Mouse (Mus musculus) v-Abl transformed pro-B cells (cell line): ENCODE data around the gene Vps18.

Source experiments
- in situ Hi-C, 2 experiments: fragments of 400-800 bp; cut with MboI; formaldehyde crosslinking; loops; one replicate each; pipeline ENCODE4 v1.15.1; 2025; ENCODE audit not compliant: unreplicated experiment in 2 of 2

Vps18 gene

GRCm38 (mm10) chr2:119287372-119287771 is 1.2 kb upstream of the Vps18 start:
- in situ Hi-C loops = loop anchor here (5.0 kb wide), 2 partner anchors 35 to 250 kb away; no protein-coding TSS in a partner anchor

- in situ Hi-C loops = loop anchor here (5.0 kb wide), 2 partner anchors 37 to 252 kb away; no protein-coding TSS in a partner anchor
Measured at GRCm38 (mm10) chr2:119289014-119289416, 475 bp downstream of the Vps18 start.

- in situ Hi-C loops = loop anchor here in 1 of 2 experiments (10.0 kb wide), 1 partner anchor 223 kb away; no protein-coding TSS in a partner anchor
Measured at GRCm38 (mm10) chr2:119292281-119292680, 3.7 kb downstream of the Vps18 start.

- in situ Hi-C loops = loop anchor here in 1 of 2 experiments (10.0 kb wide), 1 partner anchor 222 kb away; no protein-coding TSS in a partner anchor
Measured at GRCm38 (mm10) chr2:119292852-119293251, 4.3 kb downstream of the Vps18 start.

GRCm38 (mm10) chr2:119293311-119293710 is 4.8 kb downstream of the Vps18 start:
- in situ Hi-C loops = loop anchor here in 1 of 2 experiments (10.0 kb wide), 1 partner anchor 221 kb away; no protein-coding TSS in a partner anchor

GRCm38 (mm10) chr2:119293776-119294390 is 5.3 kb downstream of the Vps18 start:
- in situ Hi-C loops = loop anchor here in 1 of 2 experiments (10.0 kb wide), 1 partner anchor 221 kb away; no protein-coding TSS in a partner anchor

GRCm38 (mm10) chr2:119294411-119294810 is 5.9 kb downstream of the Vps18 start:
- in situ Hi-C loops = loop anchor here in 1 of 2 experiments (10.0 kb wide), 1 partner anchor 220 kb away; no protein-coding TSS in a partner anchor

GRCm38 (mm10) chr2:119296756-119297155 is 8.2 kb downstream of the Vps18 start:
- in situ Hi-C loops = loop anchor here (5.0 to 10.0 kb wide), 3 partner anchors 131 to 218 kb away; no protein-coding TSS in a partner anchor

GRCm38 (mm10) chr2:119297506-119297905 is 9.0 kb downstream of the Vps18 start:
- in situ Hi-C loops = loop anchor here (5.0 to 10.0 kb wide), 3 partner anchors 130 to 217 kb away; no protein-coding TSS in a partner anchor

- in situ Hi-C loops = loop anchor here (5.0 to 10.0 kb wide), 3 partner anchors 129 to 216 kb away; no protein-coding TSS in a partner anchor
Measured at GRCm38 (mm10) chr2:119298330-119298729, 9.8 kb downstream of the Vps18 start.

- in situ Hi-C loops = loop anchor here (5.0 to 10.0 kb wide), 3 partner anchors 128 to 216 kb away; no protein-coding TSS in a partner anchor
Measured at GRCm38 (mm10) chr2:119298839-119299238, 10.3 kb downstream of the Vps18 start.

- in situ Hi-C loops = loop anchor here (5.0 to 10.0 kb wide), 4 partner anchors 37 to 215 kb away; no protein-coding TSS in a partner anchor
Measured at GRCm38 (mm10) chr2:119299981-119300818, 11.7 kb downstream of the Vps18 start.

- in situ Hi-C loops = loop anchor here (5.0 kb wide), 1 partner anchor 36 kb away; no protein-coding TSS in a partner anchor
Measured at GRCm38 (mm10) chr2:119300819-119301493, 12.4 kb downstream of the Vps18 start.

- in situ Hi-C loops = loop anchor here (5.0 kb wide), 1 partner anchor 34 kb away; no protein-coding TSS in a partner anchor
Measured at GRCm38 (mm10) chr2:119302876-119303275, 14.3 kb downstream of the Vps18 start.

- in situ Hi-C loops = loop anchor here (5.0 kb wide), 1 partner anchor 33 kb away; no protein-coding TSS in a partner anchor
Measured at GRCm38 (mm10) chr2:119304391-119304790, 15.9 kb downstream of the Vps18 start.

- in situ Hi-C loops = loop anchor here (5.0 kb wide), 1 partner anchor 32 kb away; no protein-coding TSS in a partner anchor
Measured at GRCm38 (mm10) chr2:119304798-119305208, 16.3 kb downstream of the Vps18 start.

GRCm38 (mm10) chr2:119311544-119311943 is 23.0 kb downstream of the Vps18 start:
- in situ Hi-C loops = no loop called here

- in situ Hi-C loops = no loop called here
Measured at GRCm38 (mm10) chr2:119312380-119312958, 23.9 kb downstream of the Vps18 start.

- in situ Hi-C loops = no loop called here
Measured at GRCm38 (mm10) chr2:119313780-119314479, 25.4 kb downstream of the Vps18 start.
